Mouse (Mus musculus) neural tube, embryonic 13.5 days (tissue): ENCODE results near the gene Tmem205. TPM values are rescaled to one million over a fixed set of nuclear protein-coding genes. Genes with fewer than 3 reads are reported as not detected.
A peak's percentile ranks its signal among the peaks of the same experiment; 100 is the strongest.

Experiments
- ATAC-seq: fragments of 200-750 bp; cut with Nextera tagmentation; 2 replicates; pipeline ENCODE4 v1.8.0; 2017; ENCODE audit warnings: low read depth, mild to moderate bottlenecking, moderate TSS enrichment, moderate library complexity
- H3K27ac ChIP-seq: fragments of 300-500 bp; sonication (generic); replicated peaks from 2 replicates; pipeline ENCODE4 v1.5.1; 2015; ENCODE audit warnings: moderate library complexity, mild to moderate bottlenecking, inconsistent platforms
- H3K27me3 ChIP-seq: fragments of 300-500 bp; sonication (generic); 2 replicates; pipeline ENCODE4 v1.6.1; 2015; ENCODE audit warnings: mild to moderate bottlenecking, inconsistent platforms
- H3K36me3 ChIP-seq: fragments of 300-500 bp; sonication (generic); 2 replicates; pipeline ENCODE4 v1.6.1; 2015; ENCODE audit warnings: mild to moderate bottlenecking, inconsistent platforms
- H3K4me1 ChIP-seq: fragments of 300-500 bp; sonication (generic); replicated peaks from 2 replicates; pipeline ENCODE4 v1.6.1; 2015; ENCODE audit warnings: inconsistent platforms
- H3K4me2 ChIP-seq: fragments of 300-500 bp; sonication (generic); 2 replicates; pipeline ENCODE4 v1.6.1; 2015; ENCODE audit warnings: inconsistent platforms, mild to moderate bottlenecking, moderate library complexity
- H3K4me3 ChIP-seq: fragments of 300-500 bp; sonication (generic); 2 replicates; pipeline ENCODE4 v1.5.1; 2015; ENCODE audit warnings: mild to moderate bottlenecking, inconsistent platforms
- H3K9ac ChIP-seq: fragments of 300-500 bp; sonication (generic); 2 replicates; pipeline ENCODE4 v1.6.1; 2015; ENCODE audit warnings: moderate library complexity, mild to moderate bottlenecking, inconsistent platforms
- H3K9me3 ChIP-seq: fragments of 300-500 bp; sonication (generic); 2 replicates; pipeline ENCODE4 v1.6.1; 2016; ENCODE audit warnings: inconsistent platforms
- WGBS: fragments of 180-500 bp; shearing (Covaris S2); methylation state at CpG from one replicate; pipeline ENCODE4 v1.1.7; 2015; 5-methylcytosine and 5-hydroxymethylcytosine counted together
- polyA plus RNA-seq: library from polyadenylated mRNA; unstranded; fragments of >200 nt; fragmentation: Nextera tagmentation; extraction: Ambion mirVana; gene quantifications from 2 replicates; pipeline ENCODE4 v1.2.1, GENCODE M21; 2015

Tmem205 gene
- polyA plus RNA-seq, 1 experiment from 2014 or later, result 47.4 TPM

DNA sequence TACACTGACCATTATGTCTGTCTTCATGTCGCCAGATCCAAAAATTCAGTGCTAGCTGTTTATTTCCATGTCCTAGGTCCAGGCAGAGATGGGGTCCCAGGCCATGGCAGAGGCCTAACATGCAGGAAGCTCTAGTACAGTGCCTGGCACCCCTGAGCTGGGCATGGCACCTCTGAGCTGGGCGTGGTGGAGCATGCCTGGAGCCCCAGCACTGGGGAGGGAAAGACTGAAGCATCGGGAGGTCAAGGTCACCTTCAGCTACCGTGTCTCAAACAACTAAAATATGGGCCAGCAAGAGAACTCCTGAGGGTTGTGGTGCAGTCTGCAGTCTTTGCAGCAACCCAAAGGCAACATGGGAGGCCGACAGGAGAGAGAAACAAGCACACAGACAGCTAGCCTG lies 31.0 kb upstream of the Tmem205 start:
- Histone ChIP-seq H3K27ac (no peak overlapping the region), H3K4me3 (no peak overlapping the region), H3K4me1 (peaks cover 42% of the 10 kb centered on the region), H3K36me3 (no peaks in the 10 kb centered on the region), H3K27me3 (peaks cover 46% of the 10 kb centered on the region), H3K9me3 (no peaks in the 10 kb centered on the region), H3K4me2 (no peak overlapping the region), H3K9ac (no peak overlapping the region)
- no peak for ATAC-seq
- 84% methylated on average over 5 of the region's 5 CpGs for WGBS

DNA sequence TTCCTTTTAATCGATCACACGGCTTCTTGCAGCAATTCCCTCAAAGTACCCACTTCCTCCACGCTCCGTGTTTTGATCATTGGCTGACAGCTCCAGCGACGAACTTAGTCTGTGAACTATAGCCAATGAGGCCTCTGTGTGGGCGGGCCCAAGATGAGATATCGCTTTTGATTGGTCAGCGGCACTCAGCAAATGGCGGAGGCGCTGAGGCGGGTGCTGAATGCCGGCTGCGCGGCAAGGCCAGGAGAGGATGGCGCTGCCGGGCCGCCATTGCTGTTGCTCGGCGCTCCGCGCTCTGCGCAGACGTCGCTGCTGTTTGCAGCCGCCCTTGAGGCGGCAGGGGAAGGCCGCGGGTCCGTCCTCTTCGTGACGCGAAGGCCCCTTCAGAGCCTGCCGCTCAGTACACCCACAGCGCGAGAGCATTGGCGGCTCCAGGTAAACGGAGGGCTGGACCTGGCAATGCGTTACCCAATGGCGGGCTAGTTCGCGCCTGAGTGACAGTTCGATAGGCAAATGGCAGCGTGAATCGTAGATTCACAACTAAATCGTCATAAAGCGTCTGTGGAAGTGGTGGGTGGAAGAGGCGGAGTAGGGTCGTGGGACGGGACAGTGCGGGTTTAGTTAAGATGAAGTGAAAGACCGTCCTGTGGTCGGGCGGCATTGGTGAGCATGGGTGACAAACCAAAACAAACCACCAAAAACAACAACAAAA lies 28.4 kb upstream of the Tmem205 start, which contains the start of gene Swsap1:
Gene Swsap1, plus strand, starts transcription at position 186 of the 712 bp plus-strand sequence.
- peak; percentile 99 for ATAC-seq
- WGBS, result under 1% methylated on average over 54 of the region's 54 CpGs
- Histone ChIP-seq H3K9ac (peak within 1 kb of the TSS; percentile 75), H3K9me3 (no peaks in the 10 kb centered on the region), H3K4me3 (peak within 1 kb of the TSS; percentile 60), H3K27me3 (peaks cover 21% of the 10 kb centered on the region), H3K27ac (peak within 1 kb of the TSS; percentile 94), H3K4me2 (peak within 1 kb of the TSS; percentile 60), H3K36me3 (no peaks in the 10 kb centered on the region), H3K4me1 (peaks cover 18% of the 10 kb centered on the region)

GRCm38 (mm10) chr9:21955225-21955569 lies 27.8 kb upstream of the Tmem205 start:
- 2% methylated on average over 18 of the region's 18 CpGs for WGBS
- H3K9ac ChIP-seq, result peak overlapping the region; percentile 75
- ATAC-seq, result peak; percentile 78

DNA sequence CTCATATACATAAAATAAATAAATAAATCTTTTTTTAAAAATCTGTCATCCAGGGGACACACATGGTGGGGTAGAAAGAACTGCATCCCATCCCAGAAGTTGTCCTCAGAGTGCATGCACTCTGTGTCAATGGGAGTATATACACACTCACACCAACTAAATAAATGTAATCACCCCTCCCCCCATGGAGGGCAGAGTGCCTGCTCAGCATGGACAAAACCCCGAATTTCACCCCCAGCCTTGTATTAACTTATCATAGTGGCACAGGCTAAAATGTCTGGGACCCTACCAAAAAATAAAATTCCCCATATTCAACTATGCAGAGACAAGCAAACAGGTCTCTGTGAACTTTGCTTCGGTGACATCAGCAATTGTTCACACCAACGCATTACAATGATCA lies 27.3 kb upstream of the Tmem205 start:
- Histone ChIP-seq H3K4me2 (peak overlapping the region; percentile 60), H3K9me3 (no peaks in the 10 kb centered on the region), H3K9ac (no peak overlapping the region), H3K4me1 (peaks cover 14% of the 10 kb centered on the region), H3K27me3 (peaks cover 12% of the 10 kb centered on the region), H3K27ac (no peak overlapping the region), H3K4me3 (peak overlapping the region; percentile 60; the same call in 1 of the 2 replicates), H3K36me3 (no peaks in the 10 kb centered on the region)
- WGBS, result 85% methylated on average over 3 of the region's 3 CpGs
- ATAC-seq, result no peak

More at GRCm38 (mm10) chr9:21955225-21955569, 27.8 kb upstream of the Tmem205 start:
- Histone ChIP-seq H3K4me2 (peak overlapping the region; percentile 60), H3K27me3 (peaks cover 17% of the 10 kb centered on the region), H3K4me1 (peaks cover 14% of the 10 kb centered on the region), H3K9me3 (no peaks in the 10 kb centered on the region), H3K27ac (peak overlapping the region; percentile 94), H3K4me3 (peak overlapping the region; percentile 60), H3K36me3 (no peaks in the 10 kb centered on the region)

GRCm38 (mm10) chr9:21953600-21953999 lies 26.2 kb upstream of the Tmem205 start:
- peaks cover 7% of the 10 kb centered on the region; the same call in 1 of the 2 replicates for H3K27me3 ChIP-seq
- H3K27ac ChIP-seq, result no peak overlapping the region
- no peaks in the 10 kb centered on the region for H3K9me3 ChIP-seq
- WGBS, result 14% methylated on average over 3 of the region's 3 CpGs
- H3K9ac ChIP-seq, result no peak overlapping the region
- H3K4me1 ChIP-seq, result peaks cover 14% of the 10 kb centered on the region
- no peak overlapping the region for H3K4me3 ChIP-seq
- no peak for ATAC-seq
- H3K4me2 ChIP-seq, result no peak overlapping the region
- H3K36me3 ChIP-seq, result 0 out of 2 replicates have a peak, but pooled peaks cover 2% of the 10 kb centered on the region

- ATAC-seq, result no peak
- H3K36me3 ChIP-seq, result peaks cover 14% of the 10 kb centered on the region
- H3K4me2 ChIP-seq, result no peak overlapping the region
- peaks cover 20% of the 10 kb centered on the region for H3K27me3 ChIP-seq
- no peaks in the 10 kb centered on the region for H3K9me3 ChIP-seq
- H3K4me1 ChIP-seq, result peaks cover 14% of the 10 kb centered on the region
- WGBS, result 79% methylated on average over 3 of the region's 3 CpGs
- no peak overlapping the region for H3K4me3 ChIP-seq
- no peak overlapping the region for H3K9ac ChIP-seq
- no peak overlapping the region for H3K27ac ChIP-seq
Observed at GRCm38 (mm10) chr9:21951977-21952376, 24.6 kb upstream of the Tmem205 start.

GRCm38 (mm10) chr9:21950322-21950721 lies 23.0 kb upstream of the Tmem205 start:
- H3K27me3 ChIP-seq, result peaks cover 36% of the 10 kb centered on the region
- H3K36me3 ChIP-seq, result peaks cover 29% of the 10 kb centered on the region
- H3K9ac ChIP-seq, result no peak overlapping the region
- H3K27ac ChIP-seq, result no peak overlapping the region
- no peak overlapping the region for H3K4me3 ChIP-seq
- H3K4me1 ChIP-seq, result peaks cover 7% of the 10 kb centered on the region; the same call in 1 of the 2 replicates
- H3K4me2 ChIP-seq, result no peak overlapping the region
- H3K9me3 ChIP-seq, result no peaks in the 10 kb centered on the region
- 16% methylated on average over 11 of the region's 11 CpGs for WGBS
- ATAC-seq, result no peak

DNA sequence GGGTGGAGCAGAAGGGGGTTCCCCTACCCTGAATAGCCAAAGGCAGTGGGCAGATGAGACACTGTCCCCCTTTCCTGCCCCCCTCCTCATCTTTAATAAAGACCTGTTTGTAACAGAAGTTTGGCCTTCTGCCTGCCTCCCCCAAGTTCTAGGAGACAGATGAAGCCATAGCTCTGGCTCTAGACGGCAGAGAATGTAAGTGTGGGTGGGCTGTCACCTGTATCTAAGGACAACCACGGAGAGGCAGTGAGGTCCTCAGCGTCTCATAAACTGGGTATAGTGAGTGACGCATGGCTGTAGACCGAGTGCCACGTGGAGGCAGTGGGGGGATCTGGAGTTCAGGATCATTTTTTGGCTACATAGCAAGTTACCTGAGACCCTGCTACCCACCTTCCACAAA lies 21.4 kb upstream of the Tmem205 start:
- no peak overlapping the region for H3K9ac ChIP-seq
- no peak for ATAC-seq
- no peaks in the 10 kb centered on the region for H3K9me3 ChIP-seq
- peaks cover 38% of the 10 kb centered on the region for H3K36me3 ChIP-seq
- H3K4me2 ChIP-seq, result no peak overlapping the region
- H3K27ac ChIP-seq, result no peak overlapping the region
- no peak overlapping the region for H3K4me3 ChIP-seq
- H3K27me3 ChIP-seq, result peaks cover 41% of the 10 kb centered on the region
- H3K4me1 ChIP-seq, result peaks cover 8% of the 10 kb centered on the region; the same call in 1 of the 2 replicates
- 71% methylated on average over 6 of the region's 6 CpGs for WGBS

GRCm38 (mm10) chr9:21948146-21948545 lies 20.8 kb upstream of the Tmem205 start:
- peaks cover 38% of the 10 kb centered on the region for H3K36me3 ChIP-seq
- no peak overlapping the region for H3K9ac ChIP-seq
- ATAC-seq, result no peak
- H3K27ac ChIP-seq, result no peak overlapping the region
- H3K4me2 ChIP-seq, result no peak overlapping the region
- 62% methylated on average over 8 of the region's 8 CpGs for WGBS
- H3K4me3 ChIP-seq, result no peak overlapping the region
- 0 out of 2 replicates have a peak, but pooled peaks cover 6% of the 10 kb centered on the region for H3K4me1 ChIP-seq
- no peaks in the 10 kb centered on the region for H3K9me3 ChIP-seq
- H3K27me3 ChIP-seq, result peaks cover 41% of the 10 kb centered on the region

DNA sequence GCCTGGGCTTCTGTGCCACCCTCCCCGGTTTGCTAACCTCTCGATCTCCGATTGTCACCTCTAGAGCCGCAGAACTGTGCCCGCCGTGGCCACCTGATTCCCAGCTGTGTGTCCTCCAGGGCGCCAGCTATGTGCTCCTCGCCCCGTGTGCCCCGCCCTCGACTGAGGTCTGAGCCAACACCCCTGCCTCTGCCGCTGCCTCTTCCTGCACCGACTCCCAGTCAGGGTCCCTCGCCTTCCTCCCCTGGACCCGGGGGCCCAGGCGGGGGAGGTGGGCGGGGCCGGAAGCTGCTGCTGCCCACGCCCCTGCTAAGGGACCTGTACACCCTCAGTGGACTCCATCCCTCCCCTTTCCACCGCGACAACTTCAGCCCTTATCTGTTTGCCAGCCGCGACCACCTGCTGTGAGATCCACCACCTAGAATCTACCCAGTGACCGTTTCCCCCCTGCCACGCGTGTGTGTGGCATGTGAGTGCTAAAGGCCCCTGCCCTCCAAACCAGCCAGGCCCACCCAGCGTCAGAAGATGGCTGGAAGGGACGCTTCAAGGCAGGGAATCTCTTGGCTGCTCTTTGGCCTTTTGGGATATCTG lies 20.3 kb upstream of the Tmem205 start:
- Histone ChIP-seq H3K4me1 (0 out of 2 replicates have a peak, but pooled peaks cover 6% of the 10 kb centered on the region), H3K4me3 (no peak overlapping the region), H3K9ac (0 out of 2 replicates have a peak overlapping the region, but pooled peaks have one; percentile 22), H3K27me3 (peaks cover 41% of the 10 kb centered on the region), H3K4me2 (no peak overlapping the region), H3K36me3 (peaks cover 38% of the 10 kb centered on the region), H3K27ac (no peak overlapping the region), H3K9me3 (no peaks in the 10 kb centered on the region)
- WGBS, result 7% methylated on average over 28 of the region's 28 CpGs
- ATAC-seq, result no peak

GRCm38 (mm10) chr9:21944267-21944666 lies 16.9 kb upstream of the Tmem205 start:
- no peak for ATAC-seq
- Histone ChIP-seq H3K9ac (no peak overlapping the region), H3K27me3 (peaks cover 38% of the 10 kb centered on the region), H3K36me3 (peaks cover 66% of the 10 kb centered on the region), H3K4me2 (no peak overlapping the region), H3K4me3 (no peak overlapping the region), H3K4me1 (0 out of 2 replicates have a peak, but pooled peaks cover 8% of the 10 kb centered on the region), H3K9me3 (no peaks in the 10 kb centered on the region), H3K27ac (no peak overlapping the region)
- 24% methylated on average over 23 of the region's 23 CpGs for WGBS

DNA sequence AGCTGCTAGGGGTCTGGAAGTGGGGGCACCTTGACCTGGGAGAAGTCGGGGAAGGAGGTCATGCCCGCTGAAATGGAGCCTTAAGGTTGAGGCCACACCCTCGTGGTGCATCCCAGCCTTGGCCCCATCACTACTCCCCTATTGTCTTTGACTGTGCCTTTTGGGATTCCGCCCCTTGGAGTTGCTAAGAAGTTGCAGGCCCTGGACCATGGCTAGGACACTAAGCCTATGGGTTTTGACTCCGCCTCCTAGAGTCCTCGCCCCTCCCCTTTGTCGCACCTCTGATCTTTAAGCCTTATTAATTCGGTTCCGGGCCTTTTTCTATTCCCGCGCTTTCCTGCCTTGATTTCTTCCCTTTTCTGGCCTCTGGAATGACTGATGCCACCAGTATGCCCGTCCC lies 16.3 kb upstream of the Tmem205 start:
- no peak overlapping the region for H3K4me2 ChIP-seq
- no peak for ATAC-seq
- H3K9ac ChIP-seq, result no peak overlapping the region
- H3K4me3 ChIP-seq, result no peak overlapping the region
- peaks cover 34% of the 10 kb centered on the region for H3K27me3 ChIP-seq
- H3K9me3 ChIP-seq, result no peaks in the 10 kb centered on the region
- H3K27ac ChIP-seq, result no peak overlapping the region
- peaks cover 14% of the 10 kb centered on the region for H3K4me1 ChIP-seq
- H3K36me3 ChIP-seq, result peaks cover 68% of the 10 kb centered on the region
- WGBS, result 49% methylated on average over 12 of the region's 12 CpGs
